Comparison of ENCODE assay signal across 28 mouse cellular contexts in genomic region chr2:174018986-174019385, GRCm38 (mm10). TPM values are rescaled to one million over a fixed set of nuclear protein-coding genes. Genes with fewer than 3 reads are reported as not detected.
A peak's percentile ranks its signal among the peaks of the same experiment; 100 is the strongest.
DNase-seq lines count a peak whose midpoint lies in the region; ATAC-seq lines count a peak whose summit lies in the region.
"Had no signal": no experiment of that assay in that cellular context is flagged by ENCODE, and none has a peak within 500 bp of the region (broad histone marks: within the 10 kb centered on the region; RNA-seq: fewer than 3 reads in every experiment).

No protein-coding gene starts in this region.

- H3K9me3 ChIP-seq in kidney, embryonic 15.5 days (replicated peaks), result no peaks in the 10 kb centered on the region
- H3K9me3 ChIP-seq: hindbrain, embryonic 13.5 days; limb, embryonic 13.5 days; neural tube, embryonic 12.5 days had no signal

- 95% methylated on average over 4 of the region's 4 CpGs for WGBS in kidney, embryonic 15.5 days

- no peak overlapping the region for H3K9ac ChIP-seq in kidney, embryonic 15.5 days
- H3K9ac ChIP-seq: hindbrain, embryonic 13.5 days; limb, embryonic 13.5 days; liver, embryonic 14.5 days; lung, embryonic 14.5 days; neural tube, embryonic 12.5 days had no signal

- peaks cover 35% of the 10 kb centered on the region for H3K4me1 ChIP-seq in kidney, embryonic 15.5 days

- peaks cover 51% of the 10 kb centered on the region for H3K27me3 ChIP-seq in kidney, embryonic 15.5 days
- H3K27me3 ChIP-seq: hindbrain, embryonic 13.5 days; limb, embryonic 13.5 days; neural tube, embryonic 12.5 days; Patski had no signal

- no peak for ATAC-seq in kidney, embryonic 15.5 days (replicated peaks; ENCODE audit: low FRiP score)
- ATAC-seq: forebrain, embryonic 16.5 days; midbrain, embryonic 16.5 days; Patski had no signal

- no peaks in the 10 kb centered on the region for H3K36me3 ChIP-seq in kidney, embryonic 15.5 days
- H3K36me3 ChIP-seq: hindbrain, embryonic 13.5 days; limb, embryonic 13.5 days; neural tube, embryonic 12.5 days had no signal

- no peak overlapping the region for H3K4me3 ChIP-seq in kidney, embryonic 15.5 days (replicated peaks)
- H3K4me3 ChIP-seq: hindbrain, embryonic 13.5 days; layer of hippocampus, adult 2 months; left cerebral cortex, adult 2 months; limb, embryonic 13.5 days; neural tube, embryonic 12.5 days had no signal

- H3K27ac ChIP-seq in kidney, embryonic 15.5 days, result no peak overlapping the region
- H3K27ac ChIP-seq: hindbrain, embryonic 13.5 days; layer of hippocampus, adult 2 months; left cerebral cortex, adult 2 months; limb, embryonic 13.5 days; liver, embryonic 14.5 days; neural tube, embryonic 12.5 days had no signal

- no peak overlapping the region for H3K4me2 ChIP-seq in kidney, embryonic 15.5 days
- H3K4me2 ChIP-seq: heart, embryonic 11.5 days; hindbrain, embryonic 13.5 days; limb, embryonic 13.5 days; lung, embryonic 14.5 days; neural tube, embryonic 12.5 days had no signal

- DNase-seq in heart, adult 11 months, result peak; percentile 29
- DNase-seq in heart, adult 18-20 months, result no peak
- DNase-seq in kidney, postnatal 36 days, result peak; percentile 6 to 21
- peak; percentile 13 for DNase-seq in testis, postnatal 10 days (ENCODE audit: low spot score)
- no peak for DNase-seq in testis, postnatal 14 days (ENCODE audit: low spot score)
- no peak for DNase-seq in adrenal gland, adult 8-10 months
- DNase-seq: adrenal gland, postnatal 14 days; cerebellum, adult 11 months; cerebellum, adult 9-10 months; cerebellum, postnatal 36 days; gastrocnemius, postnatal 10 days; heart, postnatal 4 days; kidney, postnatal 25 days; lung, embryonic 14.5 days; lung, postnatal 14 days; right cerebral cortex, postnatal 4 days; thymus, postnatal 14 days had no signal

RNA-seq across cellular contexts. Expression of gene Stx16, which starts 57.1 kb away (rescaled TPM):
- total RNA-seq in heart, adult 18-20 months (2021), result 10 to 100 TPM; 16.4 to 17.3 TPM
- 11.2 and 12.8 TPM in 2 replicates for polyA plus RNA-seq in kidney, embryonic 15.5 days (2015; fragmentation: Nextera tagmentation; extraction: Ambion mirVana)
- 10 to 100 TPM; 52.0 to 61.3 (median 55.4) TPM for total RNA-seq in adrenal gland, adult 8-10 months (2022)

Comparison
In these comparisons a context has a peak if more than half of its experiments do, and no peak if none do; other contexts are left out.
1. DNase-seq: peak in heart, adult 11 months (single experiment), kidney, postnatal 36 days (2 of 2) and testis, postnatal 10 days (single experiment); none in heart, adult 18-20 months (0 of 2), testis, postnatal 14 days (single experiment) and adrenal gland, adult 8-10 months (single experiment).